Mouse (Mus musculus) monocyte, adult 2 months (primary cell): ENCODE results near the gene Gm21897.
"Not testable (repeated sequence)": the region's sequence is repeated elsewhere in the genome, so short reads cannot be mapped to it uniquely, and the experiment has no call there.

ENCODE experiments used
- DNase-seq, 2 experiments: peaks; one replicate each; pipeline ENCODE4 v3.0.0; 2022; ENCODE audit warnings: low spot score in 2 of 2, low read depth in 1 of 2

Gm21897 gene

DNA sequence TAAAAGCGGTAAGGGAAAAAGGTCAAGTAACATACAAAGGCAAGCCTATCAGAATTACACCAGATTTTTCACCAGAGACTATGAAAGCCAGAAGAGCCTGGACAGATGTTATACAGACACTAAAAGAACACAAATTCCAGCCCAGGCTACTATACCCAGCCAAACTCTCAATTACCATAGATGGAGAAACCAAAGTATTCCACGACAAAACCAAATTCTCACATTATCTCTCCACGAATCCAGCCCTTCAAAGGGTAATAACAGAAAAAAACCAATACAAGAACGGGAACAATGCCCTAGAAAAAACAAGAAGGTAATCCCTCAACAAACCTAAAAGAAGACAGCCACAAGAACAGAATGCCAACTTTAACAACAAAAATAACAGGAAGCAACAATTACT is at the start of gene Gm21897:
Gm21897 (plus strand) TSS at position 301 of the 400 bp plus-strand sequence.
- DNase-seq = not testable (repeated sequence)

DNA sequence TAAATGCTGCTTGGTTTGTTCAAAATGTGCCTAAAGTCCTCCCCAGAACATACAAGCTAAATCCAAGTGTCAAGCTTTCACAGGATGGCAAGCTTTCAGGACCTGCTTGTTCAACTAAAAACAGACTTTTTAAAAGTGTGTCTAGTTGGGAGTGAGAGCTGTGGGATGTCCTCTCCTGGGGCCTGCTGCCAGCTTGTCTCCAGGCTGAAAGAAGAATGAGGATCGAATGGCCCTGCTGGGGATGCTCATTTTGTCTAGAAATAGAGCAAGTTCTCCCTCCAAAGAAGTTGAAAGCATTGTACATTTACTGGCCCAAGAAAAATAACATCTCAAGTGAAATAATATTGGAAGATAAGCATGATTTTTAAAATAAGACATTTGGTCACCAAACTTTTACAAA is 45.0 kb upstream of the Gm21897 start:
- DNase-seq = no peak

DNA sequence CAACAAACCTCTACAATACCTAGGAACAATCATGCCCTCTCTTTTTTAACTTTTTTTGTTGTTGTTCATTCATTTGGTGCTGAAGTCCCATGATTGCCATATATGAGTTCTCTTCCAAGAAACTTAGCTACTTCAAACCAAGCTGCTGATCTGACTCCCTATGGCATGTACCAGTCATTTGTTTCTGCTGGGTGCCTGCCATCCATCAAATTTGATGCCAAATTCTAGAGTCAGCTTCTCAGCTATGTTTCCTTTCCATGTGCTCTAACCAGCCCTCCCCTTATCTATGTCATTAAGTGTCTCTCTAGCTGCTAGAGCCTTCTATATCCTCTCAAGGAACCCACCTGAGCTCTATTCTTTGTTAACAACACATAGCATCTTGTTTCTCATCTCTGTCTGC is 39.8 kb upstream of the Gm21897 start:
- DNase-seq = no peak

DNA sequence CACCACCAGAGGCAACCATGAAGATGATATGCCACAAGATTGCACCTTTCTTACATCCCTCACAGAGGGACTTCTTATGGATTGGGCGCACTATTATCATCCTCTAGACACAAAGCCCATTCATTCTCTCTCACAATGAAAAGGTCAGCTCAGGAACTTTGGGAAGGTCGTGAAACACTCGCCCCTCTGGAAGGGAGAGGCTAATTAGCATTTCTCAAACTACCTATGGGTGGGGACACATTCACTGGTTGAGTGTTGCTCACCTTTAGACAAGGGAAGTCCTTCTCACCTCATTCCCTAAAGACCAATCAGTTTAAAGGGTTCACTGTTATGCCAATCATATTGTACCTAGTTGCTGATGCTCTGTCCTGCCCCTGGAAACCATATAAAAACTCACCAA is 24.2 kb upstream of the Gm21897 start:
- no peak for DNase-seq

DNA sequence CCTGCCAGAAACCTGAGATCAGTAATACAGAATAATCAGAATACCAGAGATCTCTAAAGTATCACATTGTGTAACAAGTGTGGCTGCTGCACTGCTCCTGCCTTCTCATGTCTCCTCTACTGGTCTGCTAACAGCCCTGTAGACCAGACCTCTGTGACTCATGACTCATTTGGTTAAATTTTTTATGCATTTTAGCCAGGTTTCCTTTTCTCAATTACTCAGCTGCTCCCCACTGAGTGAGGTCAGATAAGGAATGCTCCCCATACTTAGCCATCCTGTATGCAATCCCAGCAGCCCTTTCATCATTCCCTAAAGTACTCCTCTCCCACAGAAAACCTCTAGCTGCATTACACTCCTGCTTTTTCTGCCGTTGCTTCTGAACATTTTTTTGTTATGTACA is 23.0 kb upstream of the Gm21897 start:
- DNase-seq = no peak

DNA sequence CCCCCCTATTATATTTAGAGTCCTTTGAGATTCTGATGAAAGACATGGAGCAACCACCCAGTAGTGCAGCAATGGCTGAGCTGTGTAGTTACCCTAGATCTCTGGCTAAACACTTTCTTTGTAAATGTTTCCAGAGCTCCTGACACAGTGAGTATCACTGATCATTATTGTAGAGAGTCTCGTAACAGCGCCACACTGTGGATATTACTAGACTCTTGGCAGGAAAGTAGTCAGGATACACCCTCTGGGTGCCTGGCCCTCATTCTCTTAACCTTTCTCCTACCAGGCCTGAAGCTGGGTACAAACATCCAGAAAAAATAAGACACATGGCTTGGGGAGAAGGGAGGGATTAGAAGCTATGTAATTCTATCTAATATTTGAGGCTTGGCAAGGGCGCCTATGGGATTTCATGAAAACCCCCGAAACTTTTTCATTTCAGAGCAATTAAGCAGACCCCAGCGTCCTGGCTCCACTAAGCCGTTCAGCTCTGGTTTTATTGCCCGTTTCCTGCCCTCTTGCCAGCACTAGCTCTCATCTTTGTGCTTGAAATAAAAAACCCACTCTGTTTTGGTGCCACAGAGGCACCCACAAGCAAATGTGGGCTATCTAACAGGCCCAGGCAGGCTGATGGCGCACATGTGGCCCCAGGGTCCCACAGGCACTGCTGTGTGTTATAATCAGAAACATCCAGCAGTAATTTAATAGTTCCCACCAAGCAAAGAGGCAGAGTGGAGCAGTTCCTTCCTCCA is 22.2 kb upstream of the Gm21897 start:
- no peak for DNase-seq

DNA sequence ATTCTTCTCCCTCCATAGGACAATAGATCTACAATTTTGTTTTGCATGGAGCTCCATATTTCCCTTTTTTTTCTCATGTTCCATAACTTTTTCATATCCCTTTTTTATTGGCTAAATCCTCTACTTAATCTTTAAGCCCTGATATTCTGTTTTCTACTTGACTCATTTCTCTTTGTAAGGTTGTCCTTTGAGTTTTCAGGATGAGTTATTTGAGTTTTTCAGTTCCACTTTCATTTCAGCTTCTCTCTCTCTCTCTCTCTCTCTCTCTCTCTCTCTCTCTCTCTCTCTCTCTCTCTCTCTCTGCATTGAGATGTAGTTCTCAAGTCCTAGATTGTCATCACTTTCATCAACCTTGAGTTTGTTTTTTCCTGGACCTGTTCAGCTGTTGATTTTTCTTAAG is 17.3 kb downstream of the Gm21897 start:
- no peak for DNase-seq

DNA sequence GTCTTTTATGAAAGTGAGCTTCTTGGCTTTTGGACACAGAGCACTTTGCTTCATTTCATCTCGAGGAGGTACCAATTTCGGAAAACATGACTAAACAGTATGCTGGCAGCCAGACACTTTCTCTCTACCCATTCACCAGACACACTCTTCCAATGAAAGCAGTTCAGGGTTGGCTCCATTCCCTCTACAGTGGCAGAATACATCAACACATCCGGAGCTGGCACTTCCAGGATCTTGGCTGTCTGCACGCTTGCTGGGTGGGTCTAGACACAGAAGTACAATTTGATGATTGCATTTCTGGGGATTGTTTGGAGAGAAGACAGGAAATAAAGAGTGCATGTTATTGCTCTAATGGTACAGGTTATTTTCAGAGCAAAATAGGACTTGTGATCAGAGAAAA is 21.8 kb downstream of the Gm21897 start:
- no peak for DNase-seq

DNA sequence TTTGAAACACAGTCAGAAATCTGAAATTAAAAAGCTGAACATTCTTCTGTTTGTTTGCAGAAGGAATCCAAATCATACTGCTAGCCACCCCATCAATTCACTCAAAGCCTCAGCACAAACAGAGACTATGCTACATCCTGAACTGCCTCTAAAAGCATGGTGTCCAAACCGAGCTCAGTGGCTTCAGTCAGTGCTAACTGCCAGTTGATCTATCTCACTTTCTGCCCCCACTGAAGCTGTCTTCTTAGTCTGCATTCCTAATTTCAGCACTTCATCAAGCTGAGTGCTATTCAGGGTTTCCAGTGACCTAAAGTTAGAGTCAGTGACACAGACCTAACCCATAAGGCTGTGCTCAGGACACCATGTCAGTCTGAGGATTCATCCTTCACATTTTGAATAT is 28.8 kb downstream of the Gm21897 start:
- no peak for DNase-seq

DNA sequence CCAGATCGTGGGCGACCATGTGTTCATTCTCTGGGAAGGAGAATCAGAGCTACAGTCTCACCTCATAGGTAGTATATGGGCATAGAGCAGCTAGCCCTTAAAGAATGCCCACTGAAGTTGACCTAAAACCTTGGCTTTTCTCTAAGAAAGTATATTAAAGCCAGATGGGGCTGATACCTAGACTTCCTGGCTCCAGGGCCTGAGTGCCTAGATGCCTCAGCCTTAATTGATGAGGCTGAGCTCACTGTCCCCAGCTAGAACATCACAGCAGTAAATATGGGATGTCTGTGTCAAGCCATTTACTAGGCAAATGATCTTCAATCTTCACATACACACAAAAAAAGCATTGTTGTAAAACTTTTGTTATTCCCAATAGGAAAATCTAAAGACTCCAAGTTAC is 32.1 kb downstream of the Gm21897 start:
- DNase-seq = no peak

DNA sequence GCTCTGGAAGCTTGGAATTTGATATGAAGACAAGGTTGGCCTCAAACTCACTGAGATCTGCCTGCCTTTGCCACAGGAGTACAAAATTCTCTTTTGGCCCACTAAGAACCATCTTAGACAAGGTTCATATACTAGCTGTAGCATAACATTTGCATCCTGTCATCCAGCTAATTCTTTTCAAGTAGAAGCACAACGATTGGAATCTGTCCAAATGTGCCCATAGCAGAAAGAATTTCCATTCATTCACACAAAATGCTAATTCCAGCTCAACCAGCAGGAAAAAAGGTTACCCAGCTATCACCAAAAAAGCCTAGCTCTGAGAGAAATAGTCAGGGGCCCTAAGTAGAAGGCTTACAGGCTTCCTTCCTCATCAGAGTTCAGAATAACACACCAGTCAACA is 34.0 kb downstream of the Gm21897 start:
- DNase-seq = no peak

DNA sequence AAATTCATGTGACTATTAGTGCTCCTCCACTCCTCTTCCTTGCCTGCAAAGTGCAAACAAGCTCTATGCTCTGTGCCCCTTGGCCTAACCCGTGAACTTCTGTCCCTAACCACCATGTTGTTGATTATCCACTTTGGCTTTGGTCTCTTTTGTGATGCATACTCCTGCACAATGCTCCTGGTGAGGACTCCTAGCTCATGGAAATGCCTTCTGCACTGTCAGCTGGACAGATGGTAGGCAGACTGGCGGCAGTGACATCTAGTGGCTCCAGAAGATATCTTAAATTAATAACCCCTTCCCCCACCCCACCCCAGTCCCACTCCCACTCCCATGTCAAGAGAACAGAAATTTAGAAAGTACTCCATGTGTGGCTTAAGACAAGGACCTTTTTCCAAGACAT is 35.1 kb downstream of the Gm21897 start:
- no peak for DNase-seq

DNA sequence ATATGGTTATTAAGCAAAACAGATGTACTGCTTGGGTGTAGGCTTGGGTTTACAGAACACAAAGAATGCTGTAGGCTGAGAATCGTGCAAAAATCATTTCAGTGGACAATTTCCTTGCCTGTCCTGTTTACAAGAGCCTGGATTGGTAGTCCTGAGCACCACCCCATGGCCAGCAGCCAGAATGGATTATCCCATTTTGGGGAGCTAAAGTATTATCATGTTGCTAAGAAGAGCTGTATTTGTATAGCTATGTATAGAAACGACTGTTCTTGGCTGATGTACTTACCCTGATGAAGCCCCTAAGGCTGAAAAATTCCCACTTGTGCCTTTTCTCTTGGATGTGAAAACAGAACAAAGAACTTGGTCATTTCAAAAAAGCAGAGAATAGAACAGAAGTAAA is 37.6 kb downstream of the Gm21897 start:
- no peak for DNase-seq

DNA sequence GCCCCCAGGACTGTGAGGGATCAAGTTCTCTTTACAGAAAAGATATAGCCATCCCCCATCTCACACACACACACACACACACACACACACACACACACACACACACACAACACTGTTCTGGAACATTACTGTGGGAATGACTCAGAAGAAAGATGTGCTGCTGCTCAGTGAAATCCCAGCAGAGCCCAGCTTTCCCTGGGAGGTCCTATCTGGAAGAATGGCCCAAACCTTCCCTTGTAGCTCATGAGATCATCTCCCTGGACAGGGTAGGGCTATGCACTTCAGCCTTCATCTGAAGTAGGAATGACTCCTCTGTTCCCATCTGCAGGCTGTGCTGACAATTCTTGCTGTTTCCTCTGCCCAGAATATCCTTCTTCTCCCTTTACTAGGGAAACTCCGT is 38.1 kb downstream of the Gm21897 start:
- DNase-seq = no peak

DNA sequence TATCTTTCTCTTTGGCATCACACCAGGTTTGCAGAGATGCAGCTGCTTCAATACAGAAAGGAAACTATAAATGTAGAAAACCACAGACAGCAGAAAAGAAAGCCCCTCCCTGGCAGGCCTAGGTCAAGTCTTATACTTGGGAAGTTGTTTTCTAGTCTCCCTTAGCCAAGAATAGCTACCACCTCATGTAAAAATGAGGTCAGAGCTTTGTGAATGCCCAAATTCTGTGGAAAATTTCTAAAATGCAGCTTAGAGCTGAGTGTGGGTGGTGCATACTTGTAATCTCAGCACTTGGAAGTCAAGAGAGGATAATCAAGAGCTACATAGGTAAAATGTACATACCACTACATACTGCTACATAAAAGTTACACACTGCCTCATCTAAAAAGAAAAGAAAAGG is 40.5 kb downstream of the Gm21897 start:
- no peak for DNase-seq

DNA sequence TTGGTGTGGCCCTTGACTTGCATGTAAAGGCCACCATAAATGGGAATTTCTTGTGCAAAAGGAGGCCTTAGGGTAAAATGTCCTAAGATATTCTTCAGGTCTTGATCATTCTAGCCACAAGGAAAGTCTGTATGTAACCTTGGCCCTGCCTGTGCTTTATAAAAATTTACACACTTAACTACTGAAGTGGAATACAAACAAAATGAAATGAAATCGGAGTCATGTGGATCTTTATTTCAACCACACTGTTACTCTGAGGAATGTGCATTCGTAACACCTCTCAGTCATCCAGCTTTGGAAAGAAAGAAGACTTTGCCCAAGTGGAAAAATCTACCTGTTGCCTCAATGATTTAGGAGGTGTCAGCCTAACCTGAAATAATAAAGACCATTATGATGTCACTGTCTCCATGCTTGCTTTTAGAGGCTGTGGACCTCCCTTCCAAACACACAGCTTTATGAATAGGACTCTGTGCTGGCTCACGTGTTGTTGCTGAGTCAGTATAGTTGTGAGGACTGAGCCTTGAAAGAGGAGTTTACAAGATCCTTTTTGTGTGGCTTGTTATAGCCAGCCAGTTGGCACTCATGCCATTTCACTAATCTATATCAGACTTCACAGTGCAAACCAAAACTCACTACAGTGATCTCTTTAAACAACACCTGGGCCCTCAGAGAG is 42.0 kb downstream of the Gm21897 start:
- DNase-seq = no peak

DNA sequence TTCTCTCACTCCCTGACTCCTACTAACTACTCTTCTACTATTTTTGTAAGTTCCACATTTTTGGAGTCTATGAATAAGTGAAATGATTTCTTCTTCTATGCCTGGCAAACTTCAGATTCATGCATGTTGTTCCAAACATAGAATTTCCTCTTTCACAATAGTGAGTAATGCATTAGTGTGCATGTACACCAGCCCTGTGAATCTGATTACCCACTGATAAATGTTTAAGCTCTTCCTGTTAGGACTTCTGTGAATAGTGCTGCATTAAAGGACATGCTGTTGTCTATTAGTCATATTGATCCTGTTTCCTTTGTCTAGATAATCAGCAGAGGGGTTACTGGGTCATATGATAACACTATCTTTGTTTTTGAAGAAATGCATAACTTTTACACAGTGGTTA is 43.6 kb downstream of the Gm21897 start:
- no peak for DNase-seq
